Mouse (Mus musculus) cerebellum, adult 2 months (tissue): ENCODE measurements around the gene Ap3b2.

Experiments used
- CTCF ChIP-seq: fragments of 200-500 bp; IDR thresholded peaks from 2 replicates; pipeline ENCODE4 v1.5.1; 2011; ENCODE audit warnings: low read depth, mild to moderate bottlenecking, control low read depth, low read length, moderate library complexity, borderline replicate concordance; ENCODE audit not compliant: insufficient read depth
- POLR2A ChIP-seq: fragments of 200-500 bp; IDR thresholded peaks from 2 replicates; pipeline ENCODE4 v1.6.1; 2011; ENCODE audit warnings: low read length, control low read depth, borderline replicate concordance; ENCODE audit not compliant: insufficient read depth

GRCm38 (mm10) chr7:81541924-81542524, 48.3 kb upstream of the Ap3b2 start:
- no peak for TF ChIP-seq CTCF
- TF ChIP-seq POLR2A, result no peak
